ENCODE assay signal across 21 mouse cellular contexts in the genomic region with DNA sequence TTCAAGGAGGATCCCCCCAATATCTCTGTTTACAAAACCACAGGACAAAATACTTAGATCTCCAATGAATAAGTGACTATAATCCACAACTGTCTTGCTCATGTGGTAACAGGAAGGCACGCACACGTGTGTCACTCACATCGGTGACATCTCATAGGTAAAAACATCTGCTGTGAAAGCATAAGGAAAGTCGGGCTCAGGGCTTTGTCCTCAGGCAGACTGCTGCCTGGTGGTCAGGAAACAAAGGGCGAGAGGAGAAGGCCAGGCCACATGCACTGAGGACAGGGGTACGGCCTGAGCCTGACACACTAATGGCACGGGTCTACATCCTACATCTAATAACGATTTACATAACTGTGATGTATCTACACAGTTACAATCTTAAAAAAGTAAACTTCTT. TPM values are rescaled to one million over a fixed set of nuclear protein-coding genes. Genes with fewer than 3 reads are reported as not detected.
A peak's percentile ranks its signal among the peaks of the same experiment; 100 is the strongest.
DNase-seq lines count a peak whose midpoint lies in the region; ATAC-seq lines count a peak whose summit lies in the region.
"Had no signal": no experiment of that assay in that cellular context is flagged by ENCODE, and none has a peak within 500 bp of the region (broad histone marks: within the 10 kb centered on the region; RNA-seq: fewer than 3 reads in every experiment).

No protein-coding gene starts in this region.

- H3K4me2 ChIP-seq in heart, embryonic 12.5 days, result no peak overlapping the region
- no peak overlapping the region for H3K4me2 ChIP-seq in hindbrain, embryonic 16.5 days (ENCODE audit: low read length)
- H3K4me2 ChIP-seq: embryonic facial prominence, embryonic 13.5 days; embryonic facial prominence, embryonic 15.5 days; forebrain, embryonic 12.5 days had no signal

- H3K9me3 ChIP-seq in heart, embryonic 10.5 days, result no peaks in the 10 kb centered on the region
- H3K9me3 ChIP-seq in heart, embryonic 12.5 days (replicated peaks), result no peaks in the 10 kb centered on the region
- H3K9me3 ChIP-seq in hindbrain, embryonic 10.5 days, result no peaks in the 10 kb centered on the region
- H3K9me3 ChIP-seq in hindbrain, embryonic 16.5 days (ENCODE audit: control insufficient read depth, low read length), result no peaks in the 10 kb centered on the region
- H3K9me3 ChIP-seq: embryonic facial prominence, embryonic 13.5 days; embryonic facial prominence, embryonic 15.5 days; forebrain, embryonic 10.5 days; forebrain, embryonic 12.5 days had no signal

- peak overlapping the region; percentile 36; the same call in 1 of the 2 replicates for H3K27ac ChIP-seq in heart, embryonic 10.5 days
- H3K27ac ChIP-seq in heart, embryonic 12.5 days (ENCODE audit: poor library complexity, severe bottlenecking), result no peak overlapping the region
- H3K27ac ChIP-seq in hindbrain, embryonic 10.5 days, result peak overlapping the region; percentile 53; the same call in 1 of the 2 replicates
- H3K27ac ChIP-seq in hindbrain, embryonic 16.5 days (ENCODE audit: low read depth, low read length), result no peak overlapping the region
- H3K27ac ChIP-seq: embryonic facial prominence, embryonic 13.5 days; embryonic facial prominence, embryonic 15.5 days; forebrain, embryonic 10.5 days; forebrain, embryonic 12.5 days had no signal

- 85% methylated on average over 8 of the region's 8 CpGs for WGBS in heart, embryonic 10.5 days
- WGBS in heart, embryonic 12.5 days, result 82% methylated on average over 8 of the region's 8 CpGs
- WGBS in hindbrain, embryonic 10.5 days, result 70% methylated on average over 8 of the region's 8 CpGs
- whole genome bisulfite sequencing in hindbrain, embryonic 16.5 days, result 66% methylated on average over 8 of the region's 8 CpGs

- H3K36me3 ChIP-seq in heart, embryonic 10.5 days, result peaks cover 9% of the 10 kb centered on the region; the same call in 1 of the 2 replicates
- H3K36me3 ChIP-seq in heart, embryonic 12.5 days, result peaks cover 13% of the 10 kb centered on the region
- H3K36me3 ChIP-seq in hindbrain, embryonic 10.5 days, result peaks cover 15% of the 10 kb centered on the region; the same call in 1 of the 2 replicates
- H3K36me3 ChIP-seq in hindbrain, embryonic 16.5 days (ENCODE audit: control insufficient read depth, insufficient read depth, low read length), result peaks cover 14% of the 10 kb centered on the region

- no peak for ATAC-seq in heart, embryonic 12.5 days (ENCODE audit: insufficient number of reproducible peaks, low FRiP score)
- ATAC-seq in hindbrain, embryonic 16.5 days, result no peak
- ATAC-seq: forebrain, embryonic 14.5 days; forebrain, embryonic 16.5 days had no signal

- no peak overlapping the region for H3K9ac ChIP-seq in heart, embryonic 12.5 days
- no peak overlapping the region for H3K9ac ChIP-seq in hindbrain, embryonic 16.5 days (ENCODE audit: low read depth, low read length)
- H3K9ac ChIP-seq: embryonic facial prominence, embryonic 13.5 days; embryonic facial prominence, embryonic 15.5 days; forebrain, embryonic 12.5 days had no signal

- peaks cover 25% of the 10 kb centered on the region for H3K4me1 ChIP-seq in heart, embryonic 10.5 days
- H3K4me1 ChIP-seq in heart, embryonic 12.5 days (replicated peaks), result peaks cover 25% of the 10 kb centered on the region
- H3K4me1 ChIP-seq in hindbrain, embryonic 10.5 days (replicated peaks), result peaks cover 7% of the 10 kb centered on the region; the same call in 1 of the 2 replicates
- no peaks in the 10 kb centered on the region for H3K4me1 ChIP-seq in hindbrain, embryonic 16.5 days (ENCODE audit: control insufficient read depth, insufficient read depth, low read depth, low read length)
- H3K4me1 ChIP-seq: embryonic facial prominence, embryonic 15.5 days; forebrain, embryonic 10.5 days; forebrain, embryonic 12.5 days had no signal

- no peaks in the 10 kb centered on the region for H3K27me3 ChIP-seq in heart, embryonic 10.5 days (ENCODE audit: insufficient read depth, poor library complexity, severe bottlenecking)
- H3K27me3 ChIP-seq in heart, embryonic 12.5 days (replicated peaks), result no peaks in the 10 kb centered on the region
- H3K27me3 ChIP-seq in hindbrain, embryonic 10.5 days (ENCODE audit: insufficient read depth, poor library complexity, severe bottlenecking), result no peaks in the 10 kb centered on the region
- H3K27me3 ChIP-seq in hindbrain, embryonic 16.5 days (replicated peaks; ENCODE audit: control insufficient read depth, insufficient read depth, low read length), result no peaks in the 10 kb centered on the region
- H3K27me3 ChIP-seq: embryonic facial prominence, embryonic 13.5 days; embryonic facial prominence, embryonic 15.5 days; forebrain, embryonic 12.5 days had no signal

- DNase-seq in heart, embryonic 10.5 days (ENCODE audit: low spot score), result peak; percentile 69
- no peak for DNase-seq in hindbrain, embryonic 10.5 days (ENCODE audit: low spot score)
- DNase-seq: adrenal gland, adult 2 months; adrenal gland, postnatal 10 days; adrenal gland, postnatal 25 days; cerebellum, adult 11 months; cerebellum, adult 18-20 months; cerebellum, adult 8-10 months; cerebellum, adult 9-11 months; cerebellum, postnatal 14 days; cerebellum, postnatal 36 days; embryo, embryonic 11 days had no signal

- no peak overlapping the region for H3K4me3 ChIP-seq in heart, embryonic 10.5 days
- no peak overlapping the region for H3K4me3 ChIP-seq in heart, embryonic 12.5 days
- no peak overlapping the region for H3K4me3 ChIP-seq in hindbrain, embryonic 10.5 days
- H3K4me3 ChIP-seq in hindbrain, embryonic 16.5 days (ENCODE audit: low read length), result no peak overlapping the region
- H3K4me3 ChIP-seq: embryonic facial prominence, embryonic 13.5 days; embryonic facial prominence, embryonic 15.5 days; erythroblast, embryonic 14.5 days; forebrain, embryonic 10.5 days; forebrain, embryonic 12.5 days had no signal

RNA-seq across cellular contexts. Expression of a gene that starts 8.9 kb away (rescaled TPM):
- 102 and 155 TPM in 2 replicates for polyA plus RNA-seq in heart, embryonic 10.5 days (2016; fragmentation: Nextera tagmentation; extraction: Ambion mirVana)
- 226 and 246 TPM in 2 replicates for polyA plus RNA-seq in heart, embryonic 12.5 days (2016; fragmentation: Nextera tagmentation; extraction: Ambion mirVana)
- polyA plus RNA-seq in hindbrain, embryonic 10.5 days (2016; fragmentation: Nextera tagmentation; extraction: Ambion mirVana), result 2.8 and 5.2 TPM in 2 replicates
- 1.7 and 2.4 TPM in 2 replicates for polyA plus RNA-seq in hindbrain, embryonic 16.5 days (2015; fragmentation: Nextera tagmentation; extraction: Ambion mirVana)
- polyA plus RNA-seq: adrenal gland, adult 2 months; erythroblast, embryonic 14.5 days had no signal

Comparison
In these comparisons a context has a peak if more than half of its experiments do, and no peak if none do; other contexts are left out.
1. H3K27ac ChIP-seq: peak in heart, embryonic 10.5 days (single experiment) and hindbrain, embryonic 10.5 days (single experiment); none in heart, embryonic 12.5 days (single experiment) and hindbrain, embryonic 16.5 days (single experiment).
2. RNA of a gene that starts 8.9 kb away (polyA plus RNA-seq): 226 to 246 TPM in heart, embryonic 12.5 days and 102 to 155 TPM in heart, embryonic 10.5 days; 2.8 to 5.2 TPM in hindbrain, embryonic 10.5 days and 1.7 to 2.4 TPM in hindbrain, embryonic 16.5 days; every median in the first group is over 10 times any median in the second.